Mouse (Mus musculus) heart, embryonic 11.5 days (tissue): ENCODE measurements around the gene Hoxd12. TPM values are rescaled to one million over a fixed set of nuclear protein-coding genes. Genes with fewer than 3 reads are reported as not detected.

Source experiments
- ATAC-seq: fragments of 200-750 bp; cut with Nextera tagmentation; replicated peaks from 2 replicates; pipeline ENCODE4 v1.8.0; 2017; ENCODE audit warnings: moderate library complexity; ENCODE audit not compliant: insufficient number of reproducible peaks, low FRiP score, low TSS enrichment
- H3K27ac ChIP-seq: fragments of 300-500 bp; sonication (generic); 2 replicates; pipeline ENCODE4 v1.5.1; 2014; ENCODE audit warnings: mild to moderate bottlenecking, low read depth, low read length
- H3K27me3 ChIP-seq: fragments of 300-500 bp; sonication (generic); 2 replicates; pipeline ENCODE4 v1.6.1; 2014; ENCODE audit warnings: mild to moderate bottlenecking, low read length, mixed read lengths; ENCODE audit not compliant: control insufficient read depth, insufficient read depth
- H3K36me3 ChIP-seq: fragments of 300-500 bp; sonication (generic); 2 replicates; pipeline ENCODE4 v1.6.1; 2014; ENCODE audit warnings: mild to moderate bottlenecking, low read length, moderate library complexity, mixed read lengths; ENCODE audit not compliant: control insufficient read depth, insufficient read depth
- H3K4me1 ChIP-seq: fragments of 300-500 bp; sonication (generic); 2 replicates; pipeline ENCODE4 v1.6.1; 2014; ENCODE audit warnings: low read length; ENCODE audit not compliant: control insufficient read depth, insufficient read depth
- H3K4me2 ChIP-seq: fragments of 300-500 bp; sonication (generic); 2 replicates; pipeline ENCODE4 v1.6.1; 2014; ENCODE audit warnings: mild to moderate bottlenecking, moderate library complexity
- H3K4me3 ChIP-seq: fragments of 300-500 bp; sonication (generic); 2 replicates; pipeline ENCODE4 v1.5.1; 2014; ENCODE audit warnings: low read depth, low read length
- H3K9ac ChIP-seq: fragments of 300-500 bp; sonication (generic); 2 replicates; pipeline ENCODE4 v1.6.1; 2014; ENCODE audit warnings: mild to moderate bottlenecking, low read depth, low read length, moderate library complexity
- H3K9me3 ChIP-seq: fragments of 300-500 bp; sonication (generic); replicated peaks from 2 replicates; pipeline ENCODE4 v1.6.1; 2016; ENCODE audit warnings: low read length; ENCODE audit not compliant: control insufficient read depth
- WGBS: fragments of 180-500 bp; shearing (Covaris S2); extraction: QIAGEN DNeasy Blood & Tissue Kit; methylation state at CpG from one replicate; pipeline ENCODE4 v1.1.7; 2014; ENCODE audit not compliant: insufficient replicate concordance; 5-methylcytosine and 5-hydroxymethylcytosine counted together
- polyA plus RNA-seq: library from polyadenylated mRNA; unstranded; fragments of >200 nt; fragmentation: Nextera tagmentation; extraction: Ambion mirVana; gene quantifications from 2 replicates; pipeline ENCODE4 v1.2.1, GENCODE M21; 2014

Hoxd12 gene
- polyA plus RNA-seq, 1 experiment from 2014 or later = not detected

GRCm38 (mm10) chr2:74677106-74677505, 2.3 kb downstream of the Hoxd12 start:
- Histone ChIP-seq H3K4me1 (no peaks in the 10 kb centered on the region), H3K9me3 (no peaks in the 10 kb centered on the region), H3K27ac (no peak overlapping the region), H3K4me2 (no peak overlapping the region), H3K27me3 (peaks cover 96% of the 10 kb centered on the region), H3K9ac (no peak overlapping the region), H3K36me3 (no peaks in the 10 kb centered on the region), H3K4me3 (no peak overlapping the region)
- WGBS = 14% methylated on average over 2 of the region's 2 CpGs
- no peak for ATAC-seq

- no peak for ATAC-seq
- no peak within 1 kb of the TSS; the same call in 1 of the 2 replicates for H3K4me2 ChIP-seq
- H3K4me1 ChIP-seq = no peaks in the 10 kb centered on the region
- H3K27me3 ChIP-seq = peaks cover 97% of the 10 kb centered on the region
- no peak within 1 kb of the TSS for H3K4me3 ChIP-seq
- no peaks in the 10 kb centered on the region for H3K9me3 ChIP-seq
- H3K36me3 ChIP-seq = no peaks in the 10 kb centered on the region
- no peak within 1 kb of the TSS for H3K27ac ChIP-seq
- WGBS = under 1% methylated on average over 15 of the region's 15 CpGs
- H3K9ac ChIP-seq = no peak within 1 kb of the TSS
Observed at GRCm38 (mm10) chr2:74678891-74679595, 4.2 kb downstream of the Hoxd12 start, which contains the start of gene Hoxd11. Gene Hoxd11, plus strand, starts transcription at chr2:74679557.

- 1% methylated on average over 26 of the region's 26 CpGs for WGBS
- Histone ChIP-seq H3K4me1 (no peaks in the 10 kb centered on the region), H3K4me3 (no peak overlapping the region), H3K4me2 (no peak overlapping the region; the same call in 1 of the 2 replicates), H3K9ac (no peak overlapping the region), H3K36me3 (no peaks in the 10 kb centered on the region), H3K27ac (no peak overlapping the region), H3K9me3 (no peaks in the 10 kb centered on the region), H3K27me3 (peaks cover 97% of the 10 kb centered on the region)
- no peak for ATAC-seq
Observed at GRCm38 (mm10) chr2:74679596-74679971, 4.8 kb downstream of the Hoxd12 start.

DNA sequence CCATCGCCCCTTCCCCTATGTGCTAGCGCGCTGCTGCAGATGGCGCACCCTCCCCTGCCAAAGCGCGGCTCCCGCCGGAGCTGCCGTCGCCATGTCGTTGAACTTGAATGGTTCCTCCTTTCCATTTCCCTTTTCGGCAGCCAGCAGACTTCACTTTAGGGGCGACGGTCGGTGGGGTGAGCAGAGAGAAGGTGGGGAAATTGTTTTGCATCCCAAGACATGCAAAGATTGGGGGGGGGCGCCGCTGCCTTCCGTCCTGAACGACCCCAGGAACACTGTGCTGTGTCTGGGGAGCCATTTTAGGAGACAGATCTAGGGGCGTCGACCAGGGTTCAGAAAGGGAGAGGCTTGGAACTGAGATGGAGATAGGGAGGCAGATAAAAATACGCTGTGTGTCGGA, 5.2 kb downstream of the Hoxd12 start:
- H3K4me2 ChIP-seq = no peak overlapping the region; the same call in 1 of the 2 replicates
- H3K27me3 ChIP-seq = peaks cover 97% of the 10 kb centered on the region
- H3K4me1 ChIP-seq = no peaks in the 10 kb centered on the region
- H3K9ac ChIP-seq = no peak overlapping the region
- 1% methylated on average over 22 of the region's 23 CpGs for WGBS
- H3K27ac ChIP-seq = no peak overlapping the region
- H3K4me3 ChIP-seq = no peak overlapping the region
- no peaks in the 10 kb centered on the region for H3K9me3 ChIP-seq
- no peaks in the 10 kb centered on the region for H3K36me3 ChIP-seq
- no peak for ATAC-seq

DNA sequence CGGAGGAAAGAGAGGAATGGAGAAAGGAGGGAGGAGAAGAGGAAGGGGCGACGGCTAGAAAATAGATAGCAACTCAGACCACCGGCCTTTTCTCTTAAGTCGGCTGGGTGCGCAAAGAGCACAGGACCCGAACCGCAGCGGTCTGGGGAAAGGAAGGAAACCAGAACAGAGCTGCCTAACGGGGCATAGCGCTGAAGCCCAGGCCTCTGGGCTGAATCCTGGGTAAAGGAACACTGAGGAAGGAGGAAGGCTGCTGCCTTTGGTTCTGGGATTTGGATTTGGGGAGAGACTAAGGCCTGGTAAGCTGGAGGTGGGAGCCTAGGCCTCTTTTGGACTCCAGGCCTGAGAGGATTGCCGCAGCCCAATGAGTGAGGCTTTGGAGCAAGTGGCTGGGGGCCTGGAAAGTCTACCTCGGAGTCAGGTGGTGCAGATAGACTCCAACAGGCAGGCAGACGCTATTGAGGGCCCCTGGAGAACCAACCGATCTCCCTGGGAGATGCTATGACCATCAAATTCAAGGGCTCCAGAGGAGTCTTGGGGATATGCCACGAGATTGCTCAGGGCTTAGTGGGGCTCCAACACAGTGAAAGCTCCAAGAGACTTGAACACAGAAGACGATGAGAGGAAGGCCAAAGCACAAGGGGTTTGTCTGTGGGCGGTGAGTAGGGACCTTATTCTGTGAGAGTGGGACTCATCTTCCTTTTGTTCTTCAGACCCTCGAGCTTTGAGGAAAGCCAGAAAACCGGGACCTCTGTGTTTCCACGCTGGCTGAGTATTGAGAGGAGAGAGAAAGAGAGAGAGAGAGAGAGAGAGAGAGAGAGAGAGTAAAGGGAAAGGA, 6.0 kb downstream of the Hoxd12 start:
- Histone ChIP-seq H3K9me3 (no peaks in the 10 kb centered on the region), H3K27me3 (peaks cover 96% of the 10 kb centered on the region), H3K9ac (no peak overlapping the region), H3K4me1 (no peaks in the 10 kb centered on the region), H3K4me3 (no peak overlapping the region), H3K27ac (no peak overlapping the region), H3K36me3 (no peaks in the 10 kb centered on the region), H3K4me2 (no peak overlapping the region)
- 2% methylated on average over 21 of the region's 21 CpGs for WGBS
- no peak for ATAC-seq

DNA sequence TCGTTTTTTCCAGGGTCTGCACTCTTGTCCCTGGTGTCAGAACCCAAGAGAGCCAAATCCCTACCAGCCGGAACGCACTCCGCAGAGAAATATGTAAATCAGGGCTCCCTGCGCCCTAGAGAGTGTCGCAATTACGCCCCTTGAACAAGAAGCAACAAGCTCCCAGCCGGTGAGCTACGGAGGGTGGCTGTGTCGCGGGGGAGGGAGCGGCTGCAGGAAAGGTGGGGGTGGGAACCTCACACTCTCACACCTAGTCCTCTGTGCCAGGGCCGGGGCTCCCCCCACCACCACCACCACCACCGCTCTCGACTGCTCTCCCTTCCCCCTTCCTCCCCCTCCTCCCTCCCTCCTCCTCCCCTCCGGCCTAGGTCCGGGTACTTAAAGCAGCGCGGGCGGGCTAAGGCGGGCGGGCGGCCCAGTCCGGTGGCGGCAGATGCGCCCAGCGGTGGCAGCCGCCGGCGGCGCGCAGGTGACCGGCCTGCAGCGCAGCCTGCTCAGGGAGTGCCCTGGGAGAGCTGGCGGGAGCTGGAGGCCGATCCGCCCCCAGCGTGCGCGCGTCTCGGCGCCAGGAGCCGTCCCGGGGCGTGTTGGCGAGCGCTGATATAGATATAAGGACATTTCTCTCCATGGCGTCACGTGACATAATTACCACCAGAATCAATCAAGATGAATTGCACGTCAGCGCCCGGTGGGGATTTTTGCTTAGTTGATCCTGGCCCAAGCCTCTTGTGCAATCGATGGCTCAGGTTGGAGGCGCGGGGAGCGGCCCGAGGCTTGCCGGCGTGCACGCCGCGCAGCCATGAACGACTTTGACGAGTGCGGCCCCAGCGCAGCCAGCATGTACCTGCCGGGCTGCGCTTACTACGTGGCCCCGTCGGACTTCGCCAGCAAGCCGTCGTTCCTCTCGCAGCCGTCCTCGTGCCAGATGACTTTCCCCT, 7.0 kb downstream of the Hoxd12 start:
- ATAC-seq = no peak
- H3K4me3 ChIP-seq = peak overlapping the region; percentile 30

GRCm38 (mm10) chr2:74682796-74683195, 8.0 kb downstream of the Hoxd12 start:
- Histone ChIP-seq H3K27me3 (peaks cover 94% of the 10 kb centered on the region), H3K9ac (no peak overlapping the region), H3K4me1 (no peaks in the 10 kb centered on the region), H3K4me3 (peak overlapping the region; percentile 30), H3K9me3 (no peaks in the 10 kb centered on the region), H3K36me3 (no peaks in the 10 kb centered on the region), H3K4me2 (peak overlapping the region; percentile 49), H3K27ac (no peak overlapping the region)
- ATAC-seq = no peak
- under 1% methylated on average over 45 of the region's 51 CpGs for WGBS

More for the DNA sequence above, 7.0 kb downstream of the Hoxd12 start:
- Histone ChIP-seq H3K9me3 (no peaks in the 10 kb centered on the region), H3K27ac (no peak overlapping the region), H3K27me3 (peaks cover 93% of the 10 kb centered on the region), H3K4me2 (peak overlapping the region; percentile 49), H3K9ac (no peak overlapping the region), H3K4me1 (no peaks in the 10 kb centered on the region), H3K36me3 (no peaks in the 10 kb centered on the region)
- under 1% methylated on average over 76 of the region's 78 CpGs for WGBS

- Histone ChIP-seq H3K9me3 (no peaks in the 10 kb centered on the region), H3K4me1 (no peaks in the 10 kb centered on the region), H3K4me2 (no peak overlapping the region), H3K4me3 (no peak overlapping the region), H3K9ac (no peak overlapping the region), H3K36me3 (no peaks in the 10 kb centered on the region), H3K27ac (no peak overlapping the region), H3K27me3 (peaks cover 96% of the 10 kb centered on the region)
- no peak for ATAC-seq
- under 1% methylated on average over 18 of the region's 18 CpGs for WGBS
Observed at GRCm38 (mm10) chr2:74683471-74683951, 8.7 kb downstream of the Hoxd12 start.
